Mouse (Mus musculus) brain, embryonic 14.5 days (tissue): ENCODE measurements at regions not wholly inside any gene's neighbourhood (a gene's known extent, or its start where the extent isn't known, plus 50 kb on each side); places are given as distances from the start of the nearest gene placed in this dataset.

Experiments used
- CTCF ChIP-seq: fragments of 200-500 bp; IDR thresholded peaks from 2 replicates; pipeline ENCODE4 v1.5.1; 2012; ENCODE audit warnings: inconsistent platforms, mild to moderate bottlenecking, moderate library complexity, borderline replicate concordance; ENCODE audit not compliant: insufficient read depth, insufficient read length; ENCODE audit errors: extremely low read depth
- POLR2A ChIP-seq: fragments of 200-500 bp; IDR thresholded peaks from 2 replicates; pipeline ENCODE4 v1.6.1; 2012; ENCODE audit warnings: mild to moderate bottlenecking, inconsistent platforms, borderline replicate concordance; ENCODE audit not compliant: poor library complexity, insufficient read depth, insufficient read length, severe bottlenecking; ENCODE audit errors: extremely low read depth

DNA sequence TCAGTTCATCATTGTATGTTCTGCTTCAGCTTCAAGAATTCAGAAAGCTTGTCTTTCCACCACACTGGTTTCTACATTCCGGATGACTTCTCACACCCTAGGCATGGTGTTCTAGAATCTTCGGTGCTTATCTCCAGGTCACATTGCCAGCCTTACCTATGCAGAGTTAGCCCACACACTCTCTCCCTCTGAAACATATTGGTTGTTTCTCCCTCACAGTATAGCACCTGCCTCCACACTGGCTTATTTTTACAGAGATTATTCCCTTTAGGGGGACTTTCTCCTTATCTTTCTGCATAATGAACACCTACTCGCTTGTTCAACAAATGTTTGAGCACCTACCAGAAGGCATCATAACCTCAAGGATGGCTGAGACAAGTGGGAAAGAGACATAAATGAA, 368.0 kb upstream of the Cdh5 start:
- TF ChIP-seq CTCF (no peak), POLR2A (no peak)
